Mouse (Mus musculus) intestine, embryonic 15.5 days (tissue): ENCODE measurements around the gene Prmt7. TPM values are rescaled to one million over a fixed set of nuclear protein-coding genes. Genes with fewer than 3 reads are reported as not detected.
A peak's percentile ranks its signal among the peaks of the same experiment; 100 is the strongest.

Experiments used
- ATAC-seq: fragments of 200-750 bp; cut with Nextera tagmentation; 2 replicates; pipeline ENCODE4 v1.8.0; 2017; ENCODE audit warnings: moderate TSS enrichment, moderate library complexity
- H3K27ac ChIP-seq: fragments of 300-500 bp; sonication (generic); 2 replicates; pipeline ENCODE4 v1.5.1; 2015; ENCODE audit warnings: mild to moderate bottlenecking, inconsistent platforms
- H3K27me3 ChIP-seq: fragments of 300-500 bp; sonication (generic); replicated peaks from 2 replicates; pipeline ENCODE4 v1.6.1; 2015; ENCODE audit warnings: inconsistent platforms
- H3K36me3 ChIP-seq: fragments of 300-500 bp; sonication (generic); 2 replicates; pipeline ENCODE4 v1.6.1; 2015; ENCODE audit warnings: inconsistent platforms
- H3K4me1 ChIP-seq: fragments of 300-500 bp; sonication (generic); replicated peaks from 2 replicates; pipeline ENCODE4 v1.6.1; 2015; ENCODE audit warnings: inconsistent platforms
- H3K4me2 ChIP-seq: fragments of 300-500 bp; sonication (generic); replicated peaks from 2 replicates; pipeline ENCODE4 v1.6.1; 2015; ENCODE audit warnings: mild to moderate bottlenecking, inconsistent platforms
- H3K4me3 ChIP-seq: fragments of 300-500 bp; sonication (generic); replicated peaks from 2 replicates; pipeline ENCODE4 v1.5.1; 2015; ENCODE audit warnings: inconsistent platforms
- H3K9ac ChIP-seq: fragments of 300-500 bp; sonication (generic); 2 replicates; pipeline ENCODE4 v1.6.1; 2015; ENCODE audit warnings: inconsistent platforms
- H3K9me3 ChIP-seq: fragments of 300-500 bp; sonication (generic); 2 replicates; pipeline ENCODE4 v1.6.1; 2016; ENCODE audit warnings: inconsistent platforms
- WGBS: fragments of 180-500 bp; shearing (Covaris S2); methylation state at CpG from one replicate; pipeline ENCODE4 v1.1.7; 2015; 5-methylcytosine and 5-hydroxymethylcytosine counted together
- polyA plus RNA-seq: library from polyadenylated mRNA; unstranded; fragments of >200 nt; fragmentation: Nextera tagmentation; extraction: Ambion mirVana; gene quantifications from 2 replicates; pipeline ENCODE4 v1.2.1, GENCODE M21; 2015

The Prmt7 gene
- polyA plus RNA-seq: 47.3 and 49.0 TPM in 2 replicates

DNA sequence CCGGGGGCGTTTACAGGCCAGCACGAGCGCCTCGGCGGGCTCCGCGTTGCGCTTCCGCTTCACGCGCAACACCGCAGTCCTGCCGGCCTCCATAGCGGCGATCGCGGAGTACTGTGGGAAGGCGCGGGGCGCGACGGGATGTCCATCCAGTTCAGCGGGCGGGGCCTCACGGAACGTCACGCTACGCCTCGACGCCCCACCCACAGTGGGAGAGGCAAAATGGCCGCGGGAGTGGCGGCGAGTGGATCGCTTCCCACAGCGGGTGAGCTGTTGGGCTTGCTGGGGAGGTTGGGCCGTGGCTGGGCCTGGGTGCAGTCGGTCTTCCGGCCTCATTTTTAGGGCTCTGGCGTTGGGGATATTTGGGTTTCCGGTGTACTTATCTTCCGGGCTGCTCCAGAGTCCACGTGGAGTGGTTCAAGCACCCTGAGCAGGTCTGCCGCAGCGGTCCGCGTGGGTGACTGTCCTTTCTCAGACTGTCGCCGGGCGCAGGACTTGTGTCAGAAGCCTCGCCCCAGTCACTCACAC is at the start of gene Prmt7, which contains the start of gene Slc7a6os:
TSS of gene Prmt7 (plus strand) at position 116 of the 525 bp plus-strand sequence.
TSS of gene Slc7a6os (minus strand) at position 115 of the 525 bp plus-strand sequence.
- Histone ChIP-seq H3K9me3 (no peaks in the 10 kb centered on the region), H3K4me3 (peak within 1 kb of the TSS; percentile 91), H3K27ac (peak within 1 kb of the TSS; percentile 95), H3K4me2 (peak within 1 kb of the TSS; percentile 64), H3K27me3 (no peaks in the 10 kb centered on the region), H3K36me3 (peaks cover 16% of the 10 kb centered on the region), H3K9ac (peak within 1 kb of the TSS; percentile 93), H3K4me1 (peaks cover 5% of the 10 kb centered on the region)
- peak; percentile 100 for ATAC-seq
- under 1% methylated on average over 52 of the region's 52 CpGs for WGBS

DNA sequence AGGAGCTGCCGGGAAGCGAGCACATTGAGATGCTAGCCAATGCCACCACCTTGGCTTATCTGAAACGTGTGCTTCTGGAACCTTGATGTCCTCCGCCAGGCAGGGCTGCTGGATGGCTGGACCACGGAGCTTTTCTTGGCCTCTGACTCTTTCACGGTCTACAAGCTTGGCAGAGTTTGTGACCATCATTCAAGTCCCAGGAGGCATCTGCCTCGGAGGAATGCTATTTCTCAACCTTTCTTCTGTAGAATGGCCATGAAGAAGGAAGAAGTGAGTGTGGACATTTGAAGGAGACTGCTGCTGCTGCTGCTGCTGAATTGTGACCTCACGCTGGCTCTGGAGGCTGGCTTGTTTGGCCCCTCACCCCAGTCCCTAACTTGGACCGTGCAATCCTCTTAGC is 47.5 kb upstream of the Prmt7 start:
- Histone ChIP-seq H3K27ac (no peak overlapping the region), H3K36me3 (peaks cover 9% of the 10 kb centered on the region), H3K4me3 (no peak overlapping the region), H3K4me1 (0 out of 2 replicates have a peak, but pooled peaks cover 1% of the 10 kb centered on the region), H3K27me3 (no peaks in the 10 kb centered on the region), H3K4me2 (no peak overlapping the region), H3K9ac (no peak overlapping the region), H3K9me3 (no peaks in the 10 kb centered on the region)
- 90% methylated on average over 9 of the region's 9 CpGs for WGBS
- ATAC-seq: no peak

DNA sequence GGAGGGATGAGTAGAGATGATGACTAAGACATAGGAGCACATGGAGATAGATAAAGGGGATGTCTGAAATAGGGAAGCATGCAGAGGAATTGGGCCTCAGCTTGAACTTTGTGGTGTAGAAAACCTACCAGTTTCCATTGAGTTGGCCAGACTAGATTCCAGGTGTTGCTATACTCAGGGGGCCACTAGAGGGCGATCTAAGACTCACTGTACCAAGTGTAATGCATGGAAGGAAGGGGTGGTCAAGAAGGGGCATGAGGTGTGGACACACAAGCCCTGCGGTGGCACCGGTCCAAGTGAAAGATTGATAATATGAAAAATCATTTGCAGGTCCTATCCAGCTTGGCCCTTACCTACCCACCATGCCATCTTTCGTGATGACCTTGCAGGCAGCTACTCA is 45.3 kb upstream of the Prmt7 start:
- Histone ChIP-seq H3K4me3 (no peak overlapping the region), H3K36me3 (peaks cover 9% of the 10 kb centered on the region), H3K4me2 (no peak overlapping the region), H3K27me3 (no peaks in the 10 kb centered on the region), H3K4me1 (0 out of 2 replicates have a peak, but pooled peaks cover 4% of the 10 kb centered on the region), H3K9me3 (no peaks in the 10 kb centered on the region), H3K9ac (no peak overlapping the region), H3K27ac (no peak overlapping the region)
- no peak for ATAC-seq
- WGBS: 42% methylated on average over 4 of the region's 4 CpGs

DNA sequence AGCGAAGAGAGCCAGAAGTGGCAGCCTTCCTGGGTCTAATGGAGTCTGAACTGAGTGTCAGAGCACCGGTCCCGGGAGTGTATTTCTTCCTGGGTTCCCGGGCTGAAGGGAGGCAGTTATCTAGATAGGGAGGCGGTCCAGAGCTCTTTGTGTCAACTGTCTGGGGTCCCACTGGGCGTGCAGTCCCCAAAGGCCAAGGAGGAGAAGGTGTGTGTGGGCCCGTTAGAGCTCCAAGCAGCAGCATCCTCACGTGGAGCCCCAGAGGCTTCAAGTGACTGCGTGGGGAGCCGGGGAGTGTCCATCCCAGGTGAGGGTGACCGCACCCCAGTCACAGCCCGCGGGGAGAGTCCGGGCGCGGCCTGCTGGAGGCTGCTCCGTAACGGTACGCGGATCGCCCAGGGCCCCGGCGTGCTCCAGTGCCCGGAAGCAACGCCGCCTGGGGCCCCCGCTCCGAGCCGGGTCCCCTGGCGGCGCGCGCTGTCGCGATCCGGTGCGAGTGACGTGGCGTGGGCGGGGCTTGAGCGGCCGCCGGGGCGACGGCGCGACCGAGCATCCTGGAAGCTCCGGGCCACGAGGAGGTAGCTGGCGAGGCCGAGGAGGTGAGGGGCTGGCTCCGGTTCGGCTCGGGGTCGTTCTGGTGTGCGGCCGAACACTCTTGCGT is 42.2 kb upstream of the Prmt7 start, which contains the start of gene Slc7a6:
TSS of gene Slc7a6 (plus strand) at position 502 of the 661 bp plus-strand sequence.
- H3K4me1 ChIP-seq: 0 out of 2 replicates have a peak, but pooled peaks cover 4% of the 10 kb centered on the region
- WGBS: under 1% methylated on average over 52 of the region's 59 CpGs
- ATAC-seq: peak; percentile 93

DNA sequence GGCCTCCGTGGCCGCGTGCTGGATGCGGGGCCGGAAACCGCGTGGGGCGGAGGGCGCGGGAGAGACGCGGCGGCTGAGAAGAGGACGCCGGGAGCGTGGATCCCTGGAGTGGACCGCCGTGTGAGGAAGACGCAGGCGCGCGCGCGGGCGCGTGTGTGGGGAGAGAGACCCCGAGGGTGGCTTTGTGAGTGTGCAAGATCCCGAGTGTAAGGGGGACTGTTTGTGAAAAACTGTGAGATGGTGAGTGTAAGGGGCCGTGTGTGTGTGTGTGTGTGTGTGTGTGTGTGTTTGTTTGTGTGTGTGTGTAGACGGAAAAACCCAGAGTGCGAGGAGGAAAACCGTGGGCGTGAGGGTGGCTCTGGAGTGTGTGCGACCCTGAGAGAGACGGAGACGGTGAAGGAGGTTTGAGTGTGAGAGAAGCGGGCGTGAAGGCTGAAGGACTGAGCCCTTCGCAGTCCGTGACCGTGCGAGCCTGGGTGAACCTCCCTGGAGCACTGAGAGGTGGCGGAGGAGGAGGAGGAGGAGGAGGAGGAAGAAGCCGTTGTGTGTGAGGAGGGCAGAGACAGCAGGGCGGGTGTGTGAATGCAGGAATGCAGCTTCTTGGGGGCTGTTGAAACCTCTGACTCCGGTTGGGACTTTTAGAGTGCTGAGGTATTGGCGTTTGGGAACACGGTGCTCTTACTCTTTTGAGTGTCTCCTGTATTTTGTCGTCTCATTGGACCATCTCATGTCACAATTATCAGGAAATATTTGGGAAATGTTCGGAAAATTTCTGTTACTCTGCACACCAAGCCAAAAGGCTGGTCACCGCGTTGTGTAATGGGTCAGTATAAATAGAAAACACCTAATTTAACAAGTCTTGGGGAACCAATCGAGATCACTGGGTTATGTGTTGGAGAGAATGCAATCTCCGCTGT is 41.5 kb upstream of the Prmt7 start:
- Histone ChIP-seq H3K9ac (peak overlapping the region; percentile 83), H3K9me3 (no peaks in the 10 kb centered on the region), H3K27me3 (no peaks in the 10 kb centered on the region), H3K27ac (peak overlapping the region; percentile 86), H3K4me2 (peak overlapping the region; percentile 94), H3K36me3 (no peaks in the 10 kb centered on the region), H3K4me1 (0 out of 2 replicates have a peak, but pooled peaks cover 4% of the 10 kb centered on the region), H3K4me3 (peak overlapping the region; percentile 89)
- 1% methylated on average over 52 of the region's 54 CpGs for WGBS
- peak; percentile 68 for ATAC-seq

More for the DNA sequence above, 42.2 kb upstream of the Prmt7 start, which contains the start of gene Slc7a6:
- H3K4me3 ChIP-seq: peak within 1 kb of the TSS; percentile 89
- H3K9ac ChIP-seq: peak within 1 kb of the TSS; percentile 83
- no peaks in the 10 kb centered on the region for H3K36me3 ChIP-seq
- H3K27me3 ChIP-seq: no peaks in the 10 kb centered on the region
- H3K27ac ChIP-seq: peak within 1 kb of the TSS; percentile 86
- no peaks in the 10 kb centered on the region for H3K9me3 ChIP-seq
- peak within 1 kb of the TSS; percentile 94 for H3K4me2 ChIP-seq

DNA sequence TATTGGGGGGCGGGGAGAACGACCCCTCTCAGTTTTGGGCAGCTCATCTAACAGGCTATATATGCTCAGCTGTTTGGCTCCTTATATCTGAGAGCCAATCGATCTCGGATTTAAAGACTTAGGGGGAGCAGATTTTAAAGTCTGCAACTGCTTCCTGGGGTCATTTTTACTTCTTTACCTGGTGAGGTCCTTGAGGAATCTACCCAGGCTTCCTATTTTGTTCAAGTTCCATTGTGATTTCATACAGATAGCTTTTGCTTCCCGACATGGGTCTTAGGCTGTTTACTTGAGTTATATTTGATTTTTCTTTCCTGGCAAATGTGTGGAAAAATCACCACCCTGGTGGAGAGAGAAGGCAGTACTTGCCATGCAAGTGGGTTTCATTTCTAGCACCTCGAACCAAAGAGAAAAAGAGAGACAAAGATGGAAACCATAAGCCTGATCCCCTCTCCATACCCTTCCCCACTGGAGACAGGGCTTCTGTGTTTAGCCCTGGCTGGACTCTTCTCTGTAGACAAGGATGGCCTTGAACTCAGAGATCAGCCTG is 40.7 kb upstream of the Prmt7 start:
- no peak overlapping the region for H3K9ac ChIP-seq
- H3K4me3 ChIP-seq: peak overlapping the region; percentile 89
- 34% methylated on average over 6 of the region's 6 CpGs for WGBS
- H3K27ac ChIP-seq: no peak overlapping the region
- no peaks in the 10 kb centered on the region for H3K27me3 ChIP-seq
- ATAC-seq: no peak
- no peaks in the 10 kb centered on the region for H3K9me3 ChIP-seq
- peak overlapping the region; percentile 94 for H3K4me2 ChIP-seq
- H3K4me1 ChIP-seq: 0 out of 2 replicates have a peak, but pooled peaks cover 4% of the 10 kb centered on the region
- no peaks in the 10 kb centered on the region for H3K36me3 ChIP-seq

DNA sequence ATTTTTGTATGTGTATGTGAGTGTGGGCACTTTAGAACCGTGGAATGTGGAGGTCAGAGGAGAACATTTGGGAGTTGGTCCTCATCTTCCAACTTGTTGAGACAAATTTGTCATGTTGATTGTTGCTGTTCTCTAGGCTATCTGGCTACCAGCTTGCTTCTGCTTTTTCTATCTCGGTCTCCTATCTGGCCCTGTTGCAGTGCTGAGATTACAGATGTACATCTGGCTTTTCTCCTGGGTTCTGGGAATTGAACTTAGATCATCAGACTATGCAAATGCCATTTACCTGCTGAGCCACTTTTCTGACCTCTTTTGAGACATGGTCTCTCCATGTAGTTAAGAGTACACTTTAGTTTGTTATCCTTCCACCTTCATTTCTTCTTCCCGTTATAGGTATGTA is 37.2 kb upstream of the Prmt7 start:
- WGBS: 91% methylated on average over 3 of the region's 3 CpGs
- no peaks in the 10 kb centered on the region for H3K36me3 ChIP-seq
- no peak overlapping the region for H3K9ac ChIP-seq
- peaks cover 11% of the 10 kb centered on the region for H3K4me1 ChIP-seq
- H3K4me3 ChIP-seq: no peak overlapping the region
- H3K27ac ChIP-seq: no peak overlapping the region
- ATAC-seq: no peak
- H3K27me3 ChIP-seq: no peaks in the 10 kb centered on the region
- H3K9me3 ChIP-seq: no peaks in the 10 kb centered on the region
- H3K4me2 ChIP-seq: no peak overlapping the region

DNA sequence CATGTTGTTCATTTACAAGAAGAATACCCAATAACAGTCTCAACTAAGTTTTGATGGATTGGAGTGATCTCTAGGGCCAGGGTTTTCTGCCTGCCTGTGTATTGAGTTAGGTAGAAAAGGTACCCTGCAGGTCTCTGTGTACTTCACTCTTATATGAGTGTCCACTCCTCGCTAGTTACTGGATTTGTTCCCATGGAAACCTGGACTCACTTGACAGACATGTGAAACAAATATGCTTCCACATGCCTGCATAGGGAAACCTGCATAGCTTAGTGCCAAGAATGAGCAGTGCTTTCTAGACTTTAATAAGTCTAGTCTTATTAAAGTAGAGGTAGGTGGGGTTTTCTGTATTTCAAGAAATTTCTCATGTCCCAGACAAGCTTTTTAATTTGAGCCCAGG is 33.8 kb upstream of the Prmt7 start:
- H3K4me1 ChIP-seq: peaks cover 11% of the 10 kb centered on the region
- H3K9me3 ChIP-seq: no peaks in the 10 kb centered on the region
- ATAC-seq: no peak
- no peaks in the 10 kb centered on the region for H3K36me3 ChIP-seq
- no peak overlapping the region for H3K27ac ChIP-seq
- 27% methylated on average over 1 of the region's 1 CpGs for WGBS
- no peak overlapping the region for H3K9ac ChIP-seq
- no peak overlapping the region for H3K4me3 ChIP-seq
- H3K27me3 ChIP-seq: no peaks in the 10 kb centered on the region
- no peak overlapping the region for H3K4me2 ChIP-seq

DNA sequence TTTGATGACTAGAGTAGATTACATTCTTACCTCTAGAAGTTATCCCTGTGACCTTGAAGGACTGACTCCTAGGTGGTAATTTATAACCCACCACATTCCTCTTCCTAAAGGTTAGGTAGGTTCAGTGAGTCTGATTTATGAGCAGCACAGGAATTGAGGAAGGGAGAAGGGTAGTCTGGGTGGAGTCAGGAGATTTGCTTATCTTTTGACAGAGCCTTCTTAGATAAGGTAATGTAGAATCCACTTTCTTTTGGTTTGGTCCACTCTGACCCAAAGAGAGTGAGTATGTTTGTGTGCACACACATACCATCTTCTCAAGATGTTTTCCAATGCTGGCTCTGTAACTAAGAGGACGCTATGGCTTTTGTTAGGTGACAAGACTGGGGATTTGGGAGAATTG is 33.1 kb upstream of the Prmt7 start:
- WGBS: 53% methylated on average over 1 of the region's 1 CpGs
- Histone ChIP-seq H3K27me3 (no peaks in the 10 kb centered on the region), H3K4me1 (peaks cover 11% of the 10 kb centered on the region), H3K36me3 (no peaks in the 10 kb centered on the region), H3K27ac (no peak overlapping the region), H3K4me3 (no peak overlapping the region), H3K9ac (no peak overlapping the region), H3K4me2 (no peak overlapping the region), H3K9me3 (no peaks in the 10 kb centered on the region)
- ATAC-seq: no peak

DNA sequence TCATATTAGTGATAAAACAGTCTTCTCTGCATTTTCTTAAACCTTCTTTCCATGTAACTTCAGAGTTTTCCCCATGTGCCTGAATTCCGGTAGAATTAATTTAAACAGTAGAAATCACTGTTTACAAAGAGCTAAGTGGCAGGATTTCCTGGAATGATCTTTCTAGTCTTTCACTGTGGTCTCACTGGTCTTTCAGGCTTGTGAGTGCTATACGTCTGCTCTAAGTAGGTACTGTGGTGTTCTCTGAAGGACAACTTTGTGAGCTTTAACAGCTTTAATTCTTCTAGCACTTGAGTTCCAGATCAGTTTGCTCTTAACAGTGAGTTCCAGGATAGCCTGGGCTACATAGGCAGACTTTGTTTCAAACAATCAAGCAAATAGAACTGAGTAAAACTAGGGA is 32.3 kb upstream of the Prmt7 start:
- H3K27ac ChIP-seq: no peak overlapping the region
- ATAC-seq: no peak
- WGBS: 33% methylated on average over 2 of the region's 2 CpGs

DNA sequence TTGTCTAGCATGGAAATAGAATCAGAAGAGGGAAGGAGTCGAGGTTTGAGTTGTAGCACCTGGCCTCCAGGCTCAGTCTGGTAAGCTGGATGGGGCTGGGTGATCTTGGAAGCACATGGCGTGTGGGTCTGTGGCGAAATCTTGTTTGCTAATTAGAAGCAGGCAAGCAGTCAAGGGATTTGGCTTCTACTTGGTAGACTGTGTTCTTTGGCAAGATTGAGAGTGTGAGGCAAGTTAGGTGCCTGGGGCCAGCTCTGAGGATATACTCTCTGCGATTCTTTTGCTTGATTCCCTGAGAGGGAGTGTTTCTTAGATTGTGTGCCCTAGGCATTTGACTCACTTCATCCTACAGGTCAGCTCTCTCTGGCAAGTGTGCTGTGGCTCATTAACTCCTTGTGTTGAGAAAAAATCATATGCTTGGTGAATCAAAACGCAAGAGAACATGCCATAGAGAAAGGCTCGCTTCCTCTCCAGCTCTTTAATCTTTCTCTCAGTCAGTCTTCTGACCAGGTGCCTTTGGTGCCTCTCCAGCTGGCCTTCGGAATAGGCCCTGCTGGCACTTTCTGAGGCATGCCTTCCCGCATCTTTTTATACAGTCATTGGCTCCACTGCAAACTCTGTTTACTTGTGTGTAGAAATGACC is 25.0 kb upstream of the Prmt7 start:
- no peak overlapping the region for H3K4me2 ChIP-seq
- no peak overlapping the region for H3K9ac ChIP-seq
- ATAC-seq: no peak
- WGBS: 85% methylated on average over 8 of the region's 8 CpGs
- no peak overlapping the region for H3K27ac ChIP-seq
- H3K4me3 ChIP-seq: no peak overlapping the region
- H3K9me3 ChIP-seq: no peaks in the 10 kb centered on the region
- H3K27me3 ChIP-seq: no peaks in the 10 kb centered on the region
- H3K36me3 ChIP-seq: peaks cover 2% of the 10 kb centered on the region; the same call in 1 of the 2 replicates
- H3K4me1 ChIP-seq: no peaks in the 10 kb centered on the region

More for the DNA sequence above, 32.3 kb upstream of the Prmt7 start:
- no peak overlapping the region for H3K4me3 ChIP-seq
- H3K9me3 ChIP-seq: no peaks in the 10 kb centered on the region
- H3K27me3 ChIP-seq: no peaks in the 10 kb centered on the region
- H3K36me3 ChIP-seq: no peaks in the 10 kb centered on the region
- no peak overlapping the region for H3K4me2 ChIP-seq
- H3K4me1 ChIP-seq: peaks cover 11% of the 10 kb centered on the region
- no peak overlapping the region for H3K9ac ChIP-seq
